Mouse (Mus musculus) gastrocnemius, adult 8-10 months (tissue): ENCODE data around the gene Cmss1. TPM values are rescaled to one million over a fixed set of nuclear protein-coding genes. Genes with fewer than 3 reads are reported as not detected.
A peak's percentile ranks its signal among the peaks of the same experiment; 100 is the strongest.

Experiments used
- DNase-seq, 2 experiments: peaks; one replicate each; pipeline ENCODE4 v3.0.0; 2022; ENCODE audit warnings: low spot score in 2 of 2
- total RNA-seq, 4 experiments: library from RNA; stranded (reverse); gene quantifications; 2 replicates each; pipeline ENCODE4 v1.2.4; 2022

Cmss1 gene
- total RNA-seq, 4 experiments from 2014 or later = 28.6 to 40.1 (median 38.8) TPM

GRCm38 (mm10) chr16:57301512-57302115 is 305.1 kb downstream of the Cmss1 start:
- no peak for DNase-seq

- no peak for DNase-seq
These were observed 311.3 kb downstream of the Cmss1 start for GRCm38 (mm10) chr16:57295216-57295934.

GRCm38 (mm10) chr16:57292765-57293164 is 313.9 kb downstream of the Cmss1 start, which contains the start of gene Tmem30c:
Gene Tmem30c, minus strand, starts transcription at chr16:57292865.
- no peak for DNase-seq

GRCm38 (mm10) chr16:57292296-57292695 is 314.4 kb downstream of the Cmss1 start:
- no peak for DNase-seq

- no peak for DNase-seq
These were observed 315.0 kb downstream of the Cmss1 start for GRCm38 (mm10) chr16:57291696-57292095.

GRCm38 (mm10) chr16:57281417-57281816 is 325.2 kb downstream of the Cmss1 start:
- DNase-seq = no peak

- DNase-seq = no peak
These were observed 326.1 kb downstream of the Cmss1 start for GRCm38 (mm10) chr16:57280221-57281217.

GRCm38 (mm10) chr16:57278976-57279626 is 327.6 kb downstream of the Cmss1 start:
- no peak for DNase-seq

GRCm38 (mm10) chr16:57269751-57270150 is 336.9 kb downstream of the Cmss1 start:
- no peak for DNase-seq

- DNase-seq = no peak
These were observed 338.4 kb downstream of the Cmss1 start for GRCm38 (mm10) chr16:57268058-57268841.

- DNase-seq = peak in 1 of 2 experiments; percentile 32
These were observed 339.6 kb downstream of the Cmss1 start for GRCm38 (mm10) chr16:57267068-57267467.

GRCm38 (mm10) chr16:57260152-57260551 is 346.5 kb downstream of the Cmss1 start:
- no peak for DNase-seq

- no peak for DNase-seq
These were observed 347.1 kb downstream of the Cmss1 start for GRCm38 (mm10) chr16:57259356-57260083.

Other genes starting within 250 kb of the Cmss1 start
- gene Col8a1, start 147.9 kb upstream of the Cmss1 start, total RNA-seq = 1 to 10 TPM; 1.1 to 2.5 (median 1.8) TPM